Mouse (Mus musculus): ENCODE data around the gene Zfp638. TPM values are rescaled to one million over a fixed set of nuclear protein-coding genes. Genes with fewer than 3 reads are reported as not detected.
A peak's percentile ranks its signal among the peaks of the same experiment; 100 is the strongest.

The Zfp638 gene
- polyA plus RNA-seq, 1 experiment, result 12.6 TPM

- H3K27me3 ChIP-seq (ENCODE audit: control insufficient read depth, insufficient read depth, low read length), result no peaks in the 10 kb centered on the region
- H3K4me3 ChIP-seq (ENCODE audit: control insufficient read depth, low read depth, low read length), result no peak overlapping the region
- TF ChIP-seq CTCF (IDR thresholded peaks at IDR 0.05; ENCODE audit: control insufficient read depth, insufficient read depth, insufficient replicate concordance, low read depth, low read length) (no peak), POLR2A (IDR thresholded peaks at IDR 0.05; ENCODE audit: control insufficient read depth, low read depth, low read length) (no peak)
- no peak overlapping the region for H3K27ac ChIP-seq (ENCODE audit: control insufficient read depth, insufficient read depth, low read depth, low read length)
- H3K36me3 ChIP-seq (ENCODE audit: control insufficient read depth, insufficient read depth, low read length), result no peaks in the 10 kb centered on the region; the same call in none of the 2 replicates
- no peaks in the 10 kb centered on the region for H3K4me1 ChIP-seq (ENCODE audit: control insufficient read depth, insufficient read depth, low read length)
Measured at GRCm38 (mm10) chr6:83953603-83954002, 86.7 kb downstream of the Zfp638 start.

- Histone ChIP-seq H3K4me1 (ENCODE audit: control insufficient read depth, insufficient read depth, low read length) (no peaks in the 10 kb centered on the region), H3K4me3 (ENCODE audit: control insufficient read depth, low read depth, low read length) (no peak overlapping the region), H3K36me3 (ENCODE audit: control insufficient read depth, insufficient read depth, low read length) (no peaks in the 10 kb centered on the region), H3K27me3 (ENCODE audit: control insufficient read depth, insufficient read depth, low read length) (no peaks in the 10 kb centered on the region), H3K27ac (ENCODE audit: control insufficient read depth, insufficient read depth, low read depth, low read length) (no peak overlapping the region)
- no peak for TF ChIP-seq POLR2A (IDR thresholded peaks at IDR 0.05; ENCODE audit: control insufficient read depth, low read depth, low read length)
Measured at GRCm38 (mm10) chr6:83987642-83988041, 120.7 kb downstream of the Zfp638 start.

GRCm38 (mm10) chr6:84002716-84003115 lies 135.8 kb downstream of the Zfp638 start:
- no peaks in the 10 kb centered on the region for H3K36me3 ChIP-seq (ENCODE audit: control insufficient read depth, insufficient read depth, low read length)
- no peak overlapping the region for H3K4me3 ChIP-seq (ENCODE audit: control insufficient read depth, low read depth, low read length)
- H3K4me1 ChIP-seq (ENCODE audit: control insufficient read depth, insufficient read depth, low read length), result no peaks in the 10 kb centered on the region
- no peak overlapping the region for H3K27ac ChIP-seq (ENCODE audit: control insufficient read depth, insufficient read depth, low read depth, low read length)
- no peaks in the 10 kb centered on the region for H3K27me3 ChIP-seq (ENCODE audit: control insufficient read depth, insufficient read depth, low read length)
- no peak for TF ChIP-seq POLR2A (IDR thresholded peaks at IDR 0.05; ENCODE audit: control insufficient read depth, low read depth, low read length)
- no peak for TF ChIP-seq CTCF (IDR thresholded peaks at IDR 0.05; ENCODE audit: control insufficient read depth, insufficient read depth, insufficient replicate concordance, low read depth, low read length)

GRCm38 (mm10) chr6:84004295-84004694 lies 137.4 kb downstream of the Zfp638 start:
- no peak overlapping the region for H3K27ac ChIP-seq (ENCODE audit: control insufficient read depth, insufficient read depth, low read depth, low read length)
- no peaks in the 10 kb centered on the region for H3K36me3 ChIP-seq (ENCODE audit: control insufficient read depth, insufficient read depth, low read length)
- H3K4me1 ChIP-seq (ENCODE audit: control insufficient read depth, insufficient read depth, low read length), result peaks cover 4% of the 10 kb centered on the region
- peaks cover 3% of the 10 kb centered on the region; the same call in 1 of the 2 replicates for H3K27me3 ChIP-seq (ENCODE audit: control insufficient read depth, insufficient read depth, low read length)
- no peak overlapping the region for H3K4me3 ChIP-seq (ENCODE audit: control insufficient read depth, low read depth, low read length)
- TF ChIP-seq POLR2A (IDR thresholded peaks at IDR 0.05; ENCODE audit: control insufficient read depth, low read depth, low read length), result no peak
- TF ChIP-seq CTCF (IDR thresholded peaks at IDR 0.05; ENCODE audit: control insufficient read depth, insufficient read depth, insufficient replicate concordance, low read depth, low read length), result no peak

GRCm38 (mm10) chr6:84008363-84009171 lies 141.7 kb downstream of the Zfp638 start, which contains the start of gene Dysf:
Gene Dysf (plus strand): TSS chr6:84008590.
- Histone ChIP-seq H3K27me3 (ENCODE audit: control insufficient read depth, insufficient read depth, low read length) (peaks cover 3% of the 10 kb centered on the region; the same call in 1 of the 2 replicates), H3K4me3 (ENCODE audit: control insufficient read depth, low read depth, low read length) (peak within 1 kb of the TSS; percentile 42), H3K4me1 (ENCODE audit: control insufficient read depth, insufficient read depth, low read length) (peaks cover 4% of the 10 kb centered on the region), H3K27ac (ENCODE audit: control insufficient read depth, insufficient read depth, low read depth, low read length) (0 out of 2 replicates have a peak within 1 kb of the TSS, but pooled peaks have one; percentile 16), H3K36me3 (ENCODE audit: control insufficient read depth, insufficient read depth, low read length) (no peaks in the 10 kb centered on the region)
- TF ChIP-seq CTCF (IDR thresholded peaks at IDR 0.05; ENCODE audit: control insufficient read depth, insufficient read depth, insufficient replicate concordance, low read depth, low read length) (no peak), POLR2A (IDR thresholded peaks at IDR 0.05; ENCODE audit: control insufficient read depth, low read depth, low read length) (no peak)

GRCm38 (mm10) chr6:84009172-84009872 lies 142.4 kb downstream of the Zfp638 start:
- H3K27ac ChIP-seq (ENCODE audit: control insufficient read depth, insufficient read depth, low read depth, low read length), result no peak overlapping the region

GRCm38 (mm10) chr6:84009915-84010302 lies 143.0 kb downstream of the Zfp638 start:
- TF ChIP-seq CTCF (IDR thresholded peaks at IDR 0.05; ENCODE audit: control insufficient read depth, insufficient read depth, insufficient replicate concordance, low read depth, low read length), result no peak
- H3K27me3 ChIP-seq (ENCODE audit: control insufficient read depth, insufficient read depth, low read length), result peaks cover 3% of the 10 kb centered on the region; the same call in 1 of the 2 replicates
- H3K4me1 ChIP-seq (ENCODE audit: control insufficient read depth, insufficient read depth, low read length), result peaks cover 4% of the 10 kb centered on the region
- H3K36me3 ChIP-seq (ENCODE audit: control insufficient read depth, insufficient read depth, low read length), result no peaks in the 10 kb centered on the region
- no peak overlapping the region for H3K27ac ChIP-seq (ENCODE audit: control insufficient read depth, insufficient read depth, low read depth, low read length)
- peak overlapping the region; percentile 10; the same call in 1 of the 2 replicates for H3K4me3 ChIP-seq (ENCODE audit: control insufficient read depth, low read depth, low read length)

More at GRCm38 (mm10) chr6:84009172-84009872, 142.4 kb downstream of the Zfp638 start:
- no peak for TF ChIP-seq CTCF (IDR thresholded peaks at IDR 0.05; ENCODE audit: control insufficient read depth, insufficient read depth, insufficient replicate concordance, low read depth, low read length)
- no peak for TF ChIP-seq POLR2A (IDR thresholded peaks at IDR 0.05; ENCODE audit: control insufficient read depth, low read depth, low read length)
- peaks cover 4% of the 10 kb centered on the region for H3K4me1 ChIP-seq (ENCODE audit: control insufficient read depth, insufficient read depth, low read length)
- peak overlapping the region; percentile 42 for H3K4me3 ChIP-seq (ENCODE audit: control insufficient read depth, low read depth, low read length)
- no peaks in the 10 kb centered on the region for H3K36me3 ChIP-seq (ENCODE audit: control insufficient read depth, insufficient read depth, low read length)
- peaks cover 3% of the 10 kb centered on the region; the same call in 1 of the 2 replicates for H3K27me3 ChIP-seq (ENCODE audit: control insufficient read depth, insufficient read depth, low read length)
